Mouse (Mus musculus): ENCODE data around the gene Rexo4. TPM values are rescaled to one million over a fixed set of nuclear protein-coding genes. Genes with fewer than 3 reads are reported as not detected.

Rexo4 gene
- 10 to 100 TPM; 82.9 to 87.7 TPM for total RNA-seq (2023)

DNA sequence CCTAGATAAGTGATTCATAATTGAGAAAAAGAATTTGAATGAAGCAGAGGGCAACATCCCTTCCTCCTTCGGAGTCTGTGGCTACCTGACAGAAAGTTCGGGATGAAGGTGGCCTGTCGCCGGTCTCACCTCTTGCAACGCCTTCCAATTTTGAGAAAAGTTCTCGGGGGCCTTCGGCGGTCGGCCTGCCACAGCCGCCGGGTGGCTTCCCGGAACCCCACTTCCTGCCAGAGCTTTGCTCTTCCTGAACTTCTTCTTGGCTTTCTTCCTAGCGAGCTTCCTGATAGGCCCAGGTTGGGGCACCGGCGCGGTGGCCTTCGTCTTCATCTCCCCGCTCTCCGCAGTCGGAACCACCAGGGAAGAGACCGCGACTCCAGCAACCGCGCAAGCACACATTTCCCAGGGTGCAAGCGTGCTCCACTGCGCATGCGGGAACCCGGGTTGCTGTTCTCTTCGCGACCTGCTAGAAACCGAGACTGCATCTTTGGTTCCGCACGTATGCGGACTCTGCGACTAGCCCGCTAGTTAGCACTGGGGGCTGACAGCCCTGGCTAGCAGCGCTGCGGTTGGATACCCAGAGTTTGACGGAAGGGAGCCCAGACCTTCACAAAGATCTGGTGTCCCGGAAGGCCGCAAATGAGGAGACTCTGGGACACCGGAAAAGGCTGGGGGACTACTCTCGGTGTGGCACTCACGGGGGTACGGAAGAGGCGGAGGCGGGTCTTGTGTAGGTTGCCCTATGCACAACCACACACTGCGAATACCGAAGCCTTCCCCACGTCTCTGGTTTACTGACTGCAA lies at the start of gene Rexo4:
Rexo4 (minus strand) TSS at position 464 of the 801 bp plus-strand sequence.

DNA sequence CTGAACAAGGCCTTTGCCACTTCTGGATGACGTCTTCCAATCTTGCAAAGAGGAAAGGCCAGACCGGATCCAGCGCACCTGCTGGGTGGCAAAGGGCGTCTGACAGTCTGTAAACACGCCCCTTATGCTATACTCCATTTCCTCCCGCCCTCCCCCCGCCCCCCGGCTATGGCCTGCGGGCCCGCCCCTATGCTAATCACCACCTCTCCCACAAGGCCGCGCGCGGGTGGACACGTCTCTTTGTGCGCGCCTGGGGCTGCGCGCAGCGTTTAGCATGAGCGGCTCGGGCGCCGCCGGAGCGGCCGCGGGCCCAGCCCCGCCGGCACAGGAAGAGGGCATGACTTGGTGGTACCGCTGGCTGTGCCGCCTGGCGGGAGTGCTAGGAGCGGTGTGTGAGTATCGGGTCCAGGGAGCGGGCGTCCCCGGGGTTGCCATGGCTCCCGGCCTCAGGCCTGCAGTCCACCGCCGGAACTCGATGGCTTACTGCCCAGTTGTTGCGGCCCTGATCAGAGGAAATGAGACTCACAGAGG lies 45.6 kb upstream of the Rexo4 start, which contains the start of gene Cacfd1:
Cacfd1 (plus strand) TSS at position 213 of the 531 bp plus-strand sequence.

DNA sequence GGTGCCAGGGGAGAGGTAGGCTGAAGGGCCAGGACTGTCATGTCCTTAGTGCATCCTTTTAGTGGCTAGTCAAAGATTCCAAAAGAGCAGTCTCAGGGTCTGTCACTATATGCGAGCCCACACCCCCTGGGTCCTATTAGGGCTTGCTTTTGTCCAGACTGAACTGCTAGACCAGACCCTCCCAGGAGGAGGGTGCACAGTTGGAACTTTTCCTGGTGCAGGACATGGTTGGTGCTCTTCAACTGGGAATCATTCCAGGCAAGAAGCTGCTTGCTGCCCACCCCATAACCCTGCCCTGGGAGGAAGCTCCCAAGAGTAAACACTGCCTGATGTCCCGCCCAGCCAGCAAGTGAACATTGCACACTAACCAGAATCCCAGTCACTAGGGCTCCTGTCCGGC lies 8.9 kb upstream of the Rexo4 start, which contains the start of gene Adamts13:
Adamts13 (plus strand) TSS at position 301 of the 400 bp plus-strand sequence.

DNA sequence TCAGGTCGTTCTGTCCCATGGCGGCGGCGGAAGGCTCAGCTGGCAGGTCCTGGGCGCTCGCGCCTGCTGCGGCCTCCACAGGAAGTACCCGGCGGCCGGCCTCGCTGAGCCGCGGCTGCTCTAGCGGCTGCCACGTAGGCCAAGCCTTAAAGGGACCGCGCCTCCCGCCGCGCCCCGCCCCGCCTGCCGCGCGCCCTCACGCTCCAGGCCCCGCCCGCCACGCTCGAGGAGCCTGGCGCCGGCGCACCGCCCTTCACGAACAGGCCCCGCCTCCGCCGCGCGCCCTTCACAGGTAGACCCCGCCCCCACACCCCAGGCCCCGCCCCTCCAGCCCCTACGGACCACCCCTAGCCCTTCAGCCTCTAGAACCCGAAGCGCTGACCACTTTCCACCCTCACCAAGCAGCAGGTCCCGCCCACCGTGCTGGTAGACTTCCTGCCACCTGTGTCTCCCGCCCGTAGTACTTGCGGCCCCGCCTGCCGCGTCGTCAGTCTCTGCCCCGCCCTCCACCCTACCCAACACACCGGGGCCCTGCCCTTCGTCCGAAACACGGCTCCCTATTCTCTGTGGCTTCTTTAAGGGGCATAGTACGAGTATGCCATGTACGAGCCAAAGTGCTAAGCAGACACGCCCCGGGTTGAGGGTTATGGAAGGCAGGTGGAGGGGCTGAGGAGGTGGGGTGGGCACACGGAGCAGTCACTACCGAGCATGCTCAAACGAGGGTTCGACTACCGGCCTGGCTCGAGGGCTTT lies 30.7 kb downstream of the Rexo4 start, which contains the start of the genes Surf4 and Stkld1:
Surf4 (minus strand) TSS at position 625 of the 752 bp plus-strand sequence.
Stkld1 (plus strand) TSS at position 744 of the 752 bp plus-strand sequence.

DNA sequence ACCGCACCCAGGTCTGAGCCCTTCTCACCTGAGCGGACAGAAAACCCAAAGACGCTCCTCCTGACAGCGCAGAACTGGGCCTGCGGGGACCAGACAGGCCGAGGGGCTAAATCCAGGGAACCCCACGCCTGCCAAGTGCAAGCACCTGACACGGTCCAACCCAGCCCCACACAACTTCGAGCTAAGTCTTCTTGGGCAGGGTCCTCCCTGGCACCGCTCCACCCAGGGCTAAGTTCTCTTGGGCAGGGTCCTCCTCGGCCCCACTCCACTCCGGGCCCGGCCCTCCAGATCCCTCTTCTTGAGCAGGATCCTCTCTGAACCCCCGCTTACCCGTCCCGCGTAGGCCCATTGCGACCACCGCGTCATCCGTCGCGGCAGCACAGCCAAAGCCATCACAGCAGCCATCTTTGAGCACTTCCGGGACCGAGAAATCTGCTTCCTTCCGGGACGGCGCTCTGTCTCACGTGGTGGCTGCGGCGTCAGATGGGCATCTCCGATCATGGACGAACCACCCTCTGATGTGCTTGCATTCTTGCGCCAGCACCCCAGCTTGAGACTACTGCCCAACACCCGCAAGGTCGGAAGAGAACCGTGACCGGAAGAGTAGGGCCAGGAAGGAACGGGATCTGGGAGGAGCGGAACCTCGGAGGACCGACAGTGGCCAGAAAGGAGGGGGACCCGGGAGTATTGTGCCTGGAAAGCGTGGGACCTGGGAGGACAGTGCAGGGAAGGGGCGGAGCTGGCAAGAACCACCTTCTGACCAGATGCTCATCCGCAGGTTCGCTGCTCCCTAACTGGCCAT lies 48.1 kb downstream of the Rexo4 start, which contains the start of the genes Surf2 and Surf1:
Surf2 (plus strand) TSS at position 441 of the 802 bp plus-strand sequence.
Surf1 (minus strand) TSS at position 604 of the 802 bp plus-strand sequence.

DNA sequence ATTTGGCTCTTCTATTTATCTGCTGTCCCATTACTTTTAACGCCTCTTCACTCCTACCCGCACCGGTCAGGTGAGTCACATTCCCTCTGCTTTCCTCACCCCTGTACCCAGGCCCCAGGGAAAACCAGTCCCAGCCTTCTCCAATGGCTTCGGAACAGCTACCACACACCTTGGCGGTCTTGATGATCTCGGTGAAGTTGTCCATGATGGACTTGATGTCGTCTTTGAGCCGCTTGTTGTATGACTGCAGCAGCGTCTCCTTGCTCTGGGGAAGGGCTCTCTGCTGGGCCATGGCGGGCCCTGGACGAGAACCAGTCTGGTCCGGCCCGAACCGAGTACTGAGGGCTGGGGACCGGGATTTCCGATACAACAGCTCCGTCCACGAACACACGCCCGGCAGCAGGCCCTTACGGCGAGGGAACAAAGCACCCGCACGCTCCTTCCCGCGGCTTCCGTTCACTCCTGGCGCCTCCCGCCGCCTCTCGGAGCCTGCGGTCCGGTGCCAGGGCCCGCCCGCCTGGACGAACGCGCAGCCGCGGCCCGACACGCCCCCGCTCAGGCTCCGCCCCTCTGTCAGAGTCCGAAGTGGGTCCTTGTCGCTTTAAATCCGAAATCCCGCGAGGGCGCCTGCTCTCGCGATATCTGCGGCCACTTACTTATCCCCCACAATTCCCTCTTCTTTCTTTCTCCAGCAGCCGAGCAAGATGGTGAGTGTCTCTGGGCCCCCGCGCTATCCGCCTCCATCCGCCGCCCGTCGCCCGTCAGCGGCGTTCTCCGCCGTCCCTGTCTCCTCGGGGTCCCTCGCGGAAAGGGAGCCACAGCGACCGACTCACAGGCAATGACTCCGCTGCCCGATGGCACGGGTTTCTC lies 53.8 kb downstream of the Rexo4 start, which contains the start of the genes Med22 and Rpl7a:
Med22 (minus strand) TSS at position 554 of the 870 bp plus-strand sequence.
Rpl7a (plus strand) TSS at position 641 of the 870 bp plus-strand sequence.

Other genes with a start within 250 kb of the Rexo4 start
- not detected for gene Abo, start 99.4 kb downstream of the Rexo4 start, total RNA-seq (2023)
- gene Surf6, start 61.5 kb downstream of the Rexo4 start, total RNA-seq (2023): 10 to 100 TPM; 74.0 to 78.5 TPM
- 10 to 100 TPM; 19.9 to 22.1 TPM for gene Med22, start 53.7 kb downstream of the Rexo4 start, total RNA-seq (2023)
- gene Rpl7a, start 53.6 kb downstream of the Rexo4 start, total RNA-seq (2023): 100 to 1,000 TPM; 644 to 653 TPM
- 10 to 100 TPM; 53.4 to 54.6 TPM for gene Surf2, start 48.0 kb downstream of the Rexo4 start, total RNA-seq (2023)
- gene Surf1, start 47.9 kb downstream of the Rexo4 start, total RNA-seq (2023): 10 to 100 TPM; 52.3 to 66.8 TPM
- gene Surf4, start 30.5 kb downstream of the Rexo4 start, total RNA-seq (2023): 10 to 100 TPM; 63.6 to 66.3 TPM
- gene Stkld1, start 30.3 kb downstream of the Rexo4 start, total RNA-seq (2023): not detected
- under 1 TPM; 0.15 to 0.27 TPM for gene Adamts13, start 9.0 kb upstream of the Rexo4 start, total RNA-seq (2023)
- 10 to 100 TPM; 39.1 to 43.9 TPM for gene Cacfd1, start 45.5 kb upstream of the Rexo4 start, total RNA-seq (2023)
- gene Slc2a6, start 63.6 kb upstream of the Rexo4 start, total RNA-seq (2023): 10 to 100 TPM in 1 of 2 experiments, 1 to 10 TPM in 1; 9.9 to 10.5 TPM
- gene Mymk, start 107.8 kb upstream of the Rexo4 start, total RNA-seq (2023): not detected
- gene Adamtsl2, start 115.0 kb upstream of the Rexo4 start, total RNA-seq (2023): 1 to 10 TPM; 4.2 to 5.8 TPM
- not detected for gene Fam163b, start 178.1 kb upstream of the Rexo4 start, total RNA-seq (2023)
- gene Dbh, start 200.8 kb upstream of the Rexo4 start, total RNA-seq (2023): not detected

Data from B cell, adult 67 days (primary cell).